Mouse (Mus musculus) layer of hippocampus, adult 11-12 months (tissue): ENCODE measurements at regions not wholly inside any gene's neighbourhood (a gene's known extent, or its start where the extent isn't known, plus 50 kb on each side); places are given as distances from the start of the nearest gene placed in this dataset.

ENCODE experiments used
- DNase-seq: peaks from one replicate; pipeline ENCODE4 v3.0.0; 2022; ENCODE audit warnings: low spot score

DNA sequence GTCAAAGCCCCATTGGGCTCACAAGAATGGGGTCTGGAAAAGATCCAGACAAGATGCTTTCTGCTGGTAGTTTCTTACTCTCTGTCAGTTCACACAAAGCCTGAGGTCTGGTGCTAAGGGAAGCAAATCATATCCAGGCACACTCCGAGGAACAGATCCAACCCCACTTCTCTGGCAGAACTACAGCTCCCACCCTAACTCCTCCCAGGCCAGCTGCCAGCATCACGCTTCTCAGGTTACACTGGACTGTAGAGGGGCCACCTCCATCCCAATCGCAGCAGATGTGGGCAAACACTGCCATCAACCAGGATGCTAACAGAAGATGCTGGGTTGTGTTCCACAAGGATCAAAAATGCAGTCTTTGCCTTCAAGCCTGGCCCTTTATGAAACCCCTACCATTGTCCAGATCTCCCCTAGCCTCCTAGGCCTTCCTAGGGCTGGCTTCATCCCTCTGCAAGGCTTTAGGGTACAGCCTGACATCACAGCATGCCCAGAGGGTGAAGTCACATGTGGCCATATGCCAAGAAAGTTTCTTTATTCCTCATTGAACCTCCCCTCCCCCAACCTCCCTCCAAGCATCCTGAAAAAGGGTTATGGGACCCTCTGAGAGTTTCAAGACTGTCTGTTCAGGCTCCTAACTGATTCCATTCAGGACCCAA, 99.6 kb upstream of the 2610301B20Rik start:
- DNase-seq = no peak

DNA sequence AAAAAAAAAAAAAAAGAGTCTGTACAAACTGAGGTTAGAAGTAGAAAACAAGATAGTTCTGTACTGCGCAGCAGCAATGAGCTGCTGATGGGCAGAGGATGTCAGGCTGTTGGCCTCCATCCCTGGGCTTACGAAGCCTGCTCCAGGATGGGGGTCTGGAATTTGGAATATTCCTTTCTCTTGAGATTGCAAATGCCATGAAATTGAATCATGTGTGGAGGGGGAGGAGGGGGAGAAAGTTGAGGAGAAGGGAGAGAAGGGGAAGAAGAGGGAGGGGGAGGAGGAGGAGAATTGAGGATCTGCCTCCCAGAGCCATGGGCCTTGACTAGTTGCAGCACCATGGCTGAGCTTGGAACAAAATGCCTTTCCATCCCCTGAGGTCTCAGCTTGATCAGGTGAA, 87.6 kb upstream of the 2610301B20Rik start:
- DNase-seq = no peak

DNA sequence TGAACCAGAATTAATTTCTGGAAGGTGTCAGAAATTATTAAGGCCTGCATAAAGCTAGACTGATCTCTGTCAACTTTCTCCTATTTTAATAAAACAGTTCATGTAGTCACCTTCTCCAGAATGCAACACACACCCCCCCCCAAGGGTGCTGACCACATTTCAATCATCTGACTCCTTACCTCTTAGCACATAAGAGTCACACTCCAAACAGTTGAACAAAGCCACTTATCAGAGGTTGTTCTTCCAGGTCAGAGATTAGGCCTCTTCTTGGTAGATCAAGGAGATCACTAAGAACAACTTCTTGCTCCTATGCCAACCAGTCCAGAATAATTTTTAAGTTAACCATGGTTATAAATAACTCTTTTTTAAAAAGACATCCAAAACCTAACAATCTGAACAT, 86.0 kb upstream of the 2610301B20Rik start:
- DNase-seq = no peak

DNA sequence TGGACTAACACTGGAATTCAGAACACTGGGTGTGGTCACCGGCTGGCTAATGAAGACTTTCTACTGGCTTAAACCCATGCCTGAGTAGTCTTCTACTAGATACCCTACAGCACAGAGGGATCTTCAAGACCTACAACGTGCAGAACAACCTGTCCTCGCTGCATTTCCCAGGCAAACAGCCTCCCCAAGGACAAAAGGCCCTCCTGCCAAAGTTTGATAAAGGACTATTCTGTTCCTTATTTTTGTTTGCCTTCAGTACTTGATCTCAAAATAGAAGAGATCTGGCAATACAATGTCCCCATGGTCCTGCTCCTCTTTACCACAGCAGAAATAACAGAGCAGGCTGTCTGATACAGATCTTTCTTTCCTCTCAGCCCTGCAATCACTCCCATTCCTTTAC, 85.2 kb upstream of the 2610301B20Rik start:
- DNase-seq = no peak

DNA sequence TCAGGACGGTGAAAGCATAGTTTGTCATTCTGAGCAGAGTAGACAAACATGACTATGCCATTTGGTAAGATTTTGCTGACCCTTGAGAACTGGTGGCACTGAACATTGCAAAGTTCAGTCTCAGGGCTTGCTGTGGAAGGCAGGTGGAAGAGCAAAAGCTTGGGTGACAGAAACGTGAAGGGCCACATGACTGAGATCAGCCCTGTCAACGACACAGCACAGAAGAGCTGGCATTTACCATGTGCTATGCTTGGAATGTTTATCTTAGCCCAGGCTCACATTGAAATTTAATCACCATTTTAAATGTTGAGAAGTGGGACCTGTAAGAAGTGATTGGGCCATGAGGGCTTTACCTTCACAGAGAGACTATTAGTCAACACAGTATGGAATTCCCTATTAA, 81.7 kb upstream of the 2610301B20Rik start:
- no peak for DNase-seq

DNA sequence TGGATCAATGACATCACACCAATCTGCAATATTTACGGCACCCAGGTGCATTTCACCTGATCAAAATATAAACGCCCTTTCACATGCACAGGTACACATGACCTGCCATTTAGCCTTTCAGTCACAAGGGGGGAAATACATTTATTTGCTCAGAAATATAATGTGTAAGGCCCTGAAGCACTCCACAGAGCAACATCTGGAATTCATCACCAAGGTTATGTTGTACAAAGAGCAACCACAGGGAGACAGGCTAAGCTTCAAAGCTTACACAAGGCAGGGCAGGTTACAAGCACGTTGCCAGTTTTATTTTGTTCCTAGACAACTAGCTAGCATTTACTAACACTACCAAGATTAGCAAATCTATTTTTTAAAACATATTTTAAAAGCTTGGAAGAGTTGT, 79.8 kb upstream of the 2610301B20Rik start:
- no peak for DNase-seq

DNA sequence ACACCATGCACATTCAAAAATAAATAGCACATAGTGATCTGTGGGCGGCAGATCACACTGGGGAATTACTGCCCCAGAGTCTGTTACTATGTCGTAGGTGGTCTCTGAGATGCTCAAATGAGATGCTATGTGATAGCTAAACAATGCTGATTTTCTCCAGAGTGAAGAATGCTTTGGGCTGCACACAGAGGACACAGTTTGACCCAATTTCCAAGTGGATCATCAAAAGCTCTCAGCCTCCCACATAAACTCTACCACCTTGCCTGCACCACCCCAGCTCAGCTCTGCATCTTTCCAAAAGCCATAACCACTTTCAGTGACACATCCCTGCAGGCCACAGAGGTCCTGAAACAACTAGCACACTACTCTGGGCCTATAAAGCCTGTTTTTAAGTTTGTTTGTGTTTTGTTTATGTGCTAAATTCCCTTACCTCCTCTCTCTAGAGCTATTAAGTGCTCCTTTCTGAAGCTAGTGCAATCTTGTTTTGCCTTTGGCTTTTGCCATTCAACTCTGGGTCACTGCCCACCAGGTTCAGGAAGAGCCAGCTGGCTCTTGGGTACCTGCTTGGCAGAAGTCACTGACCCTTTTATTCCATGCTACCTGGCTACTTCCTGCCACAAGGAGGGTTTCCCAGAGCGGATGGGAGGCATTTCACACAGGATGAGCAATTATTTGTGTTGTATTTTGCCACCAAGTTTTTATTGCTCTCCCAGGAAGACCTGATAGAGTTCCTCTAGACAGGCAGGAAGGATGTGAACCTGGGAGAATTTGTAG, 73.3 kb upstream of the 2610301B20Rik start:
- DNase-seq = no peak

DNA sequence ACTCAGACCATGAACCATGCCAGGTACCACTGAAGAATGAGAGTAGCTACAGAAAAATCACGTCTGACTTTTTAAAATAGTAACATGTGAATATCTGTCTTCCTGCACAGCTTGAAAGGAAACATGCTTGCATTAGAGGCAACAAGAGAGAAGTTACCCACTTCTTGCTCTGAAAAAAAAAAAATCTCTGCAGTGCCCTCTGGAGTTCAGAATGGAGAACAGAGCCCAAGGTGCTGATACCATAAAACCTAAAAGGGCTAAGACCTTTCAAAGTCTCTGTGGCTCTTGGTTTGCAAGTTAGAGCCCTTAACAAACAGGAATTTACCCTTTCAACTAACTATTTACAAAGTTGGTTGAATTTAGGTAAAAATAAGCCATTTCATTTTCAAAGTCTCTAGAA, 69.6 kb upstream of the 2610301B20Rik start:
- DNase-seq = no peak

DNA sequence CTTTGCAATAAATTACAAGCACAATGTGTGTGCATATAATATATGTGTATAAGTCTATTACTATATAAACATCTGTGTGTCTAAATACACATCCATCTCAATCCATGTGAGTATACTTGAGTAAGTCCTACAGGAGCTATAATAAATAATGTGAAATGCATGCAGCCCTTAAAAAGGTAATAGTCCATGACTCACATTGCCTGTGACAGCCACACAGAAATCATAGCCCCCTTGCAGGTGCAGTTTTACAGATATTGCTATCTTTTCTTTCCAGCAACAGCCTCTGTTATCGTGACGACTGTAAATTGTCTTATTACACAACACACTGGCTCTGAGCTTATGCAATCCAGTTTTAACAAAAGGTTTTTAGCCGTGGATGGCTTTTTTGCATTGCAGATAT, 67.0 kb upstream of the 2610301B20Rik start:
- no peak for DNase-seq

DNA sequence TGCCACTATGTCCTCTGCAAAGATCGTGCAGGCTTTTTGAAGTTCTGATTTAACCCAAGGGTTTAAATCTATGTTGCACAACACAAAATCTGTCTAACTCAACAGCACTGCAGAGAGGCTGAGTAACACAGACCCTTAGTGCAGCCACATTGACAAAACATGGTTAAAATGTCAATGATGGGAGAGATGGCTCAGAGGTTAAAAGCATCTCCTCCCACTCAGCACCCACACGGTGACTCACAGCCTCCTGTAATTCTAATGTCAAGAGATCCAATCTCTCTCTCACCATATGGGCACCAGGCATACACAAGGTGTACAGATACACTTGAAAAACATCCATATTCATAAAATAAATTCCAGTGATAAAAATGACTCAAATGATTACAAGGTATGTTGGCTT, 61.4 kb upstream of the 2610301B20Rik start:
- peak; percentile 25 for DNase-seq
